Mouse (Mus musculus) heart, adult 2 months (tissue): ENCODE measurements around the gene Rrp15. TPM values are rescaled to one million over a fixed set of nuclear protein-coding genes. Genes with fewer than 3 reads are reported as not detected.

Source experiments
- DNase-seq, 2 experiments: peaks; one replicate each; pipeline ENCODE4 v3.0.0; 2021
- H3K27ac ChIP-seq: fragments of 200-600 bp; 2 replicates; pipeline ENCODE4 v1.8.1; 2022
- H3K27me3 ChIP-seq: fragments of 200-500 bp; 2 replicates; pipeline ENCODE4 v1.6.1; 2012; ENCODE audit warnings: mild to moderate bottlenecking, low read length, inconsistent platforms, mixed read lengths; ENCODE audit not compliant: control insufficient read depth, insufficient read depth
- H3K36me3 ChIP-seq: fragments of 200-500 bp; 2 replicates; pipeline ENCODE4 v1.6.1; 2012; ENCODE audit warnings: low read length, inconsistent platforms; ENCODE audit not compliant: control insufficient read depth, insufficient read depth
- H3K4me1 ChIP-seq: fragments of 200-500 bp; 2 replicates; pipeline ENCODE4 v1.6.1; 2011; ENCODE audit warnings: low read length; ENCODE audit not compliant: control insufficient read depth, insufficient read depth
- H3K4me3 ChIP-seq: fragments of 200-600 bp; 2 replicates; pipeline ENCODE4 v1.8.1; 2022
- H3K79me2 ChIP-seq: fragments of 200-500 bp; replicated peaks from 2 replicates; pipeline ENCODE4 v1.6.1; 2012; ENCODE audit warnings: mild to moderate bottlenecking, inconsistent platforms, low read length, moderate library complexity, mixed read lengths; ENCODE audit not compliant: control insufficient read depth, insufficient read depth
- H3K9ac ChIP-seq: fragments of 200-500 bp; 2 replicates; pipeline ENCODE4 v1.6.1; 2012; ENCODE audit warnings: low read depth, mild to moderate bottlenecking, control low read depth, inconsistent platforms, low read length, mixed read lengths
- CTCF ChIP-seq: fragments of 200-600 bp; IDR thresholded peaks from 2 replicates; pipeline ENCODE4 v1.8.1; 2022; ENCODE audit warnings: antibody characterized with exemption, mild to moderate bottlenecking, moderate library complexity
- EP300 ChIP-seq: fragments of 200-500 bp; IDR thresholded peaks from 2 replicates; pipeline ENCODE4 v1.6.1; 2011; ENCODE audit warnings: low read depth, low read length, control low read depth; ENCODE audit not compliant: insufficient read depth
- POLR2A ChIP-seq: fragments of 200-500 bp; IDR thresholded peaks from 2 replicates; pipeline ENCODE4 v1.6.1; 2011; ENCODE audit warnings: mild to moderate bottlenecking, low read depth, low read length, control low read depth; ENCODE audit not compliant: insufficient read depth
- WGBS: fragments of 180-500 bp; shearing (Covaris S2); methylation state at CpG from one replicate; pipeline ENCODE4 v1.1.7; 2018; 5-methylcytosine and 5-hydroxymethylcytosine counted together
- intact Hi-C: fragments of 180-260 bp; cut with DNase I; formaldehyde crosslinking; loops from one replicate; pipeline ENCODE4 v1.15.1; 2025
- polyA plus RNA-seq: library from polyadenylated mRNA; depleted of rRNA; stranded (reverse); fragments of >200 nt; gene quantifications from 2 replicates; pipeline ENCODE4 v1.2.3, GENCODE M21; 2012
- total RNA-seq, 2 experiments: library from RNA; stranded (reverse); gene quantifications; 2 replicates each; pipeline ENCODE4 v1.2.3; 2021

Rrp15 gene
- total and polyA plus RNA-seq, 3 experiments: 2.9 to 9.5 (median 8.9) TPM

- no peak for TF ChIP-seq POLR2A
- no peak for TF ChIP-seq EP300
- no peak for TF ChIP-seq CTCF
- Histone ChIP-seq H3K27me3 (no peaks in the 10 kb centered on the region), H3K36me3 (no peaks in the 10 kb centered on the region), H3K4me1 (peaks cover 5% of the 10 kb centered on the region), H3K4me3 (no peak overlapping the region), H3K9ac (no peak overlapping the region), H3K27ac (no peak overlapping the region), H3K79me2 (no peaks in the 10 kb centered on the region)
- DNase-seq: no peak
- 84% methylated on average over 9 of the region's 9 CpGs for WGBS
- intact Hi-C loops: no loop called here
Observed at GRCm38 (mm10) chr1:186691708-186692107, 57.5 kb downstream of the Rrp15 start.

- Histone ChIP-seq H3K79me2 (no peaks in the 10 kb centered on the region), H3K27ac (no peak overlapping the region), H3K36me3 (no peaks in the 10 kb centered on the region), H3K4me1 (peaks cover 5% of the 10 kb centered on the region), H3K9ac (no peak overlapping the region), H3K27me3 (no peaks in the 10 kb centered on the region), H3K4me3 (no peak overlapping the region)
- intact Hi-C loops: no loop called here
- 54% methylated on average over 3 of the region's 3 CpGs for WGBS
- DNase-seq: no peak
- TF ChIP-seq POLR2A (no peak), CTCF (no peak), EP300 (no peak)
Observed at GRCm38 (mm10) chr1:186684041-186684440, 65.1 kb downstream of the Rrp15 start.

GRCm38 (mm10) chr1:186682606-186683005 lies 66.6 kb downstream of the Rrp15 start:
- H3K4me1 ChIP-seq: peaks cover 5% of the 10 kb centered on the region
- intact Hi-C loops: no loop called here
- H3K79me2 ChIP-seq: no peaks in the 10 kb centered on the region
- 28% methylated on average over 7 of the region's 7 CpGs for WGBS
- DNase-seq: no peak
- H3K4me3 ChIP-seq: no peak overlapping the region
- TF ChIP-seq POLR2A: no peak
- TF ChIP-seq EP300: no peak
- no peak for TF ChIP-seq CTCF
- H3K27me3 ChIP-seq: no peaks in the 10 kb centered on the region
- H3K9ac ChIP-seq: no peak overlapping the region
- H3K36me3 ChIP-seq: no peaks in the 10 kb centered on the region
- H3K27ac ChIP-seq: peak overlapping the region; percentile 20

- intact Hi-C loops: no loop called here
- WGBS: 83% methylated on average over 12 of the region's 12 CpGs
- Histone ChIP-seq H3K9ac (no peak overlapping the region), H3K4me1 (peaks cover 3% of the 10 kb centered on the region; the same call in 1 of the 2 replicates), H3K36me3 (no peaks in the 10 kb centered on the region), H3K4me3 (no peak overlapping the region), H3K79me2 (no peaks in the 10 kb centered on the region), H3K27me3 (no peaks in the 10 kb centered on the region), H3K27ac (no peak overlapping the region)
- DNase-seq: no peak
- TF ChIP-seq EP300 (no peak), CTCF (no peak), POLR2A (no peak)
Observed at GRCm38 (mm10) chr1:186677614-186678013, 71.5 kb downstream of the Rrp15 start.

- Histone ChIP-seq H3K4me1 (no peaks in the 10 kb centered on the region), H3K36me3 (no peaks in the 10 kb centered on the region), H3K4me3 (no peak overlapping the region), H3K27me3 (no peaks in the 10 kb centered on the region), H3K79me2 (no peaks in the 10 kb centered on the region), H3K27ac (no peak overlapping the region), H3K9ac (no peak overlapping the region)
- intact Hi-C loops: no loop called here
- no peak for DNase-seq
- WGBS: 70% methylated on average over 5 of the region's 5 CpGs
- no peak for TF ChIP-seq POLR2A
- no peak for TF ChIP-seq EP300
- TF ChIP-seq CTCF: no peak
Observed at GRCm38 (mm10) chr1:186676199-186676598, 73.0 kb downstream of the Rrp15 start.

GRCm38 (mm10) chr1:186675263-186675662 lies 73.9 kb downstream of the Rrp15 start:
- no peak for DNase-seq
- H3K27ac ChIP-seq: no peak overlapping the region
- no peaks in the 10 kb centered on the region for H3K36me3 ChIP-seq
- H3K27me3 ChIP-seq: no peaks in the 10 kb centered on the region
- no peak overlapping the region for H3K4me3 ChIP-seq
- H3K79me2 ChIP-seq: no peaks in the 10 kb centered on the region
- no peaks in the 10 kb centered on the region for H3K4me1 ChIP-seq
- 81% methylated on average over 6 of the region's 6 CpGs for WGBS
- H3K9ac ChIP-seq: no peak overlapping the region
- no peak for TF ChIP-seq EP300
- no peak for TF ChIP-seq POLR2A
- TF ChIP-seq CTCF: no peak
- intact Hi-C loops: no loop called here

GRCm38 (mm10) chr1:186674621-186675020 lies 74.5 kb downstream of the Rrp15 start:
- Histone ChIP-seq H3K4me1 (no peaks in the 10 kb centered on the region), H3K9ac (no peak overlapping the region), H3K27ac (no peak overlapping the region), H3K79me2 (no peaks in the 10 kb centered on the region), H3K27me3 (no peaks in the 10 kb centered on the region), H3K4me3 (no peak overlapping the region), H3K36me3 (no peaks in the 10 kb centered on the region)
- 55% methylated on average over 3 of the region's 3 CpGs for WGBS
- no peak for DNase-seq
- TF ChIP-seq CTCF (no peak), EP300 (no peak), POLR2A (no peak)
- intact Hi-C loops: no loop called here
